In the genomic region with DNA sequence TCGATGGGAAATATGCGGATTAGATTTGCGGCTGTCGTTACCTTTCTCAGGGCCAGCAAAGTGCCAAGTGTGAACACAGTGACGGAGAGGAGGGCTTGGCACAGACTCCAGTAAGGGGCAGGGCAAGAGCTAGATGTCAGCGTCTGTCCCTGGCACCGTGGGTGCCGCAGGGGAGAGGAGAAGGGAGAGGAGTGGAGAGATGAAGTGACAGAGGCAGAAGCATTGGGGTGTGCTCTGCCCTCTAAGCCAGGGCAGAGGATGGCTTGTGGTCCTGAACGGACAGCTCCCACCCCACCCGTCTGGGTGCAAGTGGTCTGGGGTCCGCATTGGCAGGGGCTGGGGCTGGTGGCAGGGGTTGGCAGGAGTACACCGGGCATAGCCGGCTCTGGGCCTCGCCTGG, we compare ENCODE assay signal across 13 mouse cellular contexts. TPM values are rescaled to one million over a fixed set of nuclear protein-coding genes. Genes with fewer than 3 reads are reported as not detected.
A peak's percentile ranks its signal among the peaks of the same experiment; 100 is the strongest.
DNase-seq lines count a peak whose midpoint lies in the region; ATAC-seq and TF ChIP-seq lines count a peak whose summit lies in the region.
"Had no signal": no experiment of that assay in that cellular context is flagged by ENCODE, and none has a peak within 500 bp of the region (broad histone marks: within the 10 kb centered on the region; RNA-seq: fewer than 3 reads in every experiment).

No protein-coding gene starts in this region.

- peak overlapping the region; percentile 27; the same call in 1 of the 2 replicates for H3K9ac ChIP-seq in hindbrain, embryonic 12.5 days
- no peak overlapping the region for H3K9ac ChIP-seq in hindbrain, embryonic 16.5 days (ENCODE audit: low read depth, low read length)
- H3K9ac ChIP-seq in ES-E14 (ENCODE audit: insufficient read depth, low read depth, low read length, poor library complexity, severe bottlenecking): no peak overlapping the region
- no peak overlapping the region for H3K9ac ChIP-seq in embryonic facial prominence, embryonic 11.5 days (replicated peaks; ENCODE audit: low read length)
- H3K9ac ChIP-seq: forebrain, embryonic 13.5 days; limb, embryonic 15.5 days had no signal

- H3K4me2 ChIP-seq in hindbrain, embryonic 12.5 days (replicated peaks): no peak overlapping the region
- H3K4me2 ChIP-seq in hindbrain, embryonic 16.5 days (ENCODE audit: low read length): no peak overlapping the region
- H3K4me2 ChIP-seq in embryonic facial prominence, embryonic 11.5 days (ENCODE audit: low read depth, low read length): no peak overlapping the region
- H3K4me2 ChIP-seq: forebrain, embryonic 13.5 days; limb, embryonic 15.5 days; neural tube, embryonic 13.5 days had no signal

- no peak overlapping the region for H3K4me3 ChIP-seq in hindbrain, embryonic 12.5 days
- no peak overlapping the region for H3K4me3 ChIP-seq in hindbrain, embryonic 16.5 days (ENCODE audit: low read length)
- no peak overlapping the region for H3K4me3 ChIP-seq in ES-E14 (ENCODE audit: insufficient read depth in 1 of 2, low read depth in 1 of 2, low read length in 2 of 2, poor library complexity in 1 of 2, severe bottlenecking in 1 of 2)
- no peak overlapping the region for H3K4me3 ChIP-seq in embryonic facial prominence, embryonic 11.5 days (ENCODE audit: low read depth, low read length)
- H3K4me3 ChIP-seq in forebrain, embryonic 10.5 days: no peak overlapping the region
- H3K4me3 ChIP-seq: forebrain, embryonic 13.5 days; limb, embryonic 15.5 days; neural tube, embryonic 13.5 days had no signal

- H3K27ac ChIP-seq in hindbrain, embryonic 12.5 days: no peak overlapping the region
- no peak overlapping the region for H3K27ac ChIP-seq in hindbrain, embryonic 16.5 days (ENCODE audit: low read depth, low read length)
- H3K27ac ChIP-seq in ES-E14 (ENCODE audit: insufficient read depth, low read depth, low read length, poor library complexity, severe bottlenecking): no peak overlapping the region
- no peak overlapping the region for H3K27ac ChIP-seq in embryonic facial prominence, embryonic 11.5 days (replicated peaks; ENCODE audit: low read depth, low read length)
- no peak overlapping the region for H3K27ac ChIP-seq in forebrain, embryonic 10.5 days
- H3K27ac ChIP-seq: forebrain, embryonic 13.5 days; limb, embryonic 15.5 days; neural tube, embryonic 13.5 days had no signal

- peaks cover 49% of the 10 kb centered on the region for H3K27me3 ChIP-seq in hindbrain, embryonic 12.5 days
- H3K27me3 ChIP-seq in hindbrain, embryonic 16.5 days (replicated peaks; ENCODE audit: control insufficient read depth, insufficient read depth, low read length): no peaks in the 10 kb centered on the region
- H3K27me3 ChIP-seq in embryonic facial prominence, embryonic 11.5 days (ENCODE audit: control insufficient read depth, insufficient read depth, low read length): peaks cover 8% of the 10 kb centered on the region
- peaks cover 53% of the 10 kb centered on the region for H3K27me3 ChIP-seq in forebrain, embryonic 10.5 days (ENCODE audit: poor library complexity, severe bottlenecking)

- peak; percentile 21 for DNase-seq in ES-E14 (ENCODE audit: low read depth, low spot score)
- peak; percentile 64 for DNase-seq in cerebellum, adult 8-10 months
- peak; percentile 62 for DNase-seq in embryonic facial prominence, embryonic 11.5 days (ENCODE audit: low spot score)
- DNase-seq in forebrain, embryonic 10.5 days (ENCODE audit: extremely low spot score, low spot score): no peak
- no peak for DNase-seq in heart, adult 8-10 months (ENCODE audit: low spot score)
- no peak for DNase-seq in kidney, postnatal 36 days
- DNase-seq: kidney, postnatal 25 days; right cerebral cortex, postnatal 4 days had no signal

- peaks cover 19% of the 10 kb centered on the region for H3K4me1 ChIP-seq in hindbrain, embryonic 12.5 days
- H3K4me1 ChIP-seq in hindbrain, embryonic 16.5 days (ENCODE audit: control insufficient read depth, insufficient read depth, low read depth, low read length): peaks cover 7% of the 10 kb centered on the region
- H3K4me1 ChIP-seq in ES-E14 (ENCODE audit: control insufficient read depth in 2 of 2, insufficient read depth in 2 of 2, low read length in 2 of 2, poor library complexity in 1 of 2): no peaks in the 10 kb centered on the region
- H3K4me1 ChIP-seq in embryonic facial prominence, embryonic 11.5 days (ENCODE audit: control insufficient read depth, insufficient read depth, low read length): no peaks in the 10 kb centered on the region
- H3K4me1 ChIP-seq in forebrain, embryonic 10.5 days: no peaks in the 10 kb centered on the region
- H3K4me1 ChIP-seq: limb, embryonic 15.5 days had no signal

- no peaks in the 10 kb centered on the region for H3K36me3 ChIP-seq in hindbrain, embryonic 12.5 days
- H3K36me3 ChIP-seq in hindbrain, embryonic 16.5 days (ENCODE audit: control insufficient read depth, insufficient read depth, low read length): no peaks in the 10 kb centered on the region; the same call in 1 of the 2 replicates
- H3K36me3 ChIP-seq in ES-E14 (ENCODE audit: control insufficient read depth, insufficient read depth, low read length, poor library complexity, severe bottlenecking): no peaks in the 10 kb centered on the region
- no peaks in the 10 kb centered on the region for H3K36me3 ChIP-seq in embryonic facial prominence, embryonic 11.5 days (replicated peaks; ENCODE audit: control insufficient read depth, insufficient read depth, low read depth, low read length)
- H3K36me3 ChIP-seq in forebrain, embryonic 10.5 days (replicated peaks): no peaks in the 10 kb centered on the region
- H3K36me3 ChIP-seq: limb, embryonic 15.5 days had no signal

- ATAC-seq in hindbrain, embryonic 12.5 days (ENCODE audit: low FRiP score): no peak
- no peak for ATAC-seq in hindbrain, embryonic 16.5 days
- ATAC-seq in embryonic facial prominence, embryonic 11.5 days (replicated peaks; ENCODE audit: insufficient number of reproducible peaks, low FRiP score, low TSS enrichment, low read depth): no peak
- ATAC-seq: forebrain, embryonic 13.5 days had no signal

- WGBS in hindbrain, embryonic 12.5 days: 32% methylated on average over 14 of the region's 14 CpGs
- WGBS in hindbrain, embryonic 16.5 days: 22% methylated on average over 14 of the region's 14 CpGs
- WGBS in embryonic facial prominence, embryonic 11.5 days: 37% methylated on average over 14 of the region's 14 CpGs
- WGBS in forebrain, embryonic 10.5 days: 47% methylated on average over 14 of the region's 14 CpGs

- no peaks in the 10 kb centered on the region for H3K9me3 ChIP-seq in hindbrain, embryonic 12.5 days (replicated peaks)
- no peaks in the 10 kb centered on the region for H3K9me3 ChIP-seq in hindbrain, embryonic 16.5 days (ENCODE audit: control insufficient read depth, low read length)
- no peaks in the 10 kb centered on the region for H3K9me3 ChIP-seq in ES-E14 (ENCODE audit: control insufficient read depth, insufficient read depth, low read depth, low read length)
- no peaks in the 10 kb centered on the region for H3K9me3 ChIP-seq in embryonic facial prominence, embryonic 11.5 days (replicated peaks; ENCODE audit: control insufficient read depth, low read length)
- no peaks in the 10 kb centered on the region for H3K9me3 ChIP-seq in forebrain, embryonic 10.5 days
- H3K9me3 ChIP-seq: forebrain, embryonic 13.5 days; limb, embryonic 15.5 days; neural tube, embryonic 13.5 days had no signal

- in situ Hi-C loops in ES-E14 (cut with MboI; ENCODE audit: low sequenced_read_pairs in 2 of 2, unreplicated experiment in 2 of 2): loop anchor here in 1 of 2 experiments (10.0 kb wide), 1 partner anchor 495 kb away; the partner anchor contains the start of gene Cbx8

TF ChIP-seq in ES-E14, 5 proteins besides CTCF, POLR2A, EP300 and RAD21:
- TF ChIP-seq MAFK (IDR thresholded peaks at IDR 0.05; ENCODE audit: insufficient read depth, low read depth, low read length) (no peak), ZC3H11A (IDR thresholded peaks at IDR 0.05; ENCODE audit: borderline replicate concordance, low read depth, low read length) (no peak), HCFC1 (IDR thresholded peaks at IDR 0.05; ENCODE audit: borderline replicate concordance, insufficient read depth, low read length) (no peak), CHD2 (IDR thresholded peaks at IDR 0.05; ENCODE audit: low read depth, low read length) (no peak), ZNF384 (IDR thresholded peaks at IDR 0.05; ENCODE audit: low read depth, low read length) (no peak)

RNA-seq across cellular contexts. Expression of gene Nptx1, which starts 7.6 kb away (rescaled TPM):
- 14.8 and 15.2 TPM in 2 replicates for polyA plus RNA-seq in hindbrain, embryonic 12.5 days (2016; fragmentation: Nextera tagmentation; extraction: Ambion mirVana)
- polyA plus RNA-seq in hindbrain, embryonic 16.5 days (2015; fragmentation: Nextera tagmentation; extraction: Ambion mirVana): 15.6 and 22.4 TPM in 2 replicates
- 0.79 and 0.80 TPM in 2 replicates for total RNA-seq in ES-E14 (2012; rRNA removed)
- 1.8 and 2.2 TPM in 2 replicates for polyA plus RNA-seq in embryonic facial prominence, embryonic 11.5 days (2014; fragmentation: Nextera tagmentation; extraction: Ambion mirVana)
- polyA plus RNA-seq in forebrain, embryonic 10.5 days (2016; fragmentation: Nextera tagmentation; extraction: Ambion mirVana): 1.4 and 1.7 TPM in 2 replicates
- under 1 TPM; 0.09 to 0.24 (median 0.16) TPM for total RNA-seq in heart, adult 8-10 months (2022)

RNA-seq across cellular contexts. Expression of gene Endov, which starts 48.8 kb away (rescaled TPM):
- polyA plus RNA-seq in hindbrain, embryonic 12.5 days (2016; fragmentation: Nextera tagmentation; extraction: Ambion mirVana): 22.2 and 24.9 TPM in 2 replicates
- polyA plus RNA-seq in hindbrain, embryonic 16.5 days (2015; fragmentation: Nextera tagmentation; extraction: Ambion mirVana): 15.1 and 17.1 TPM in 2 replicates
- total RNA-seq in ES-E14 (2012; rRNA removed): 10.0 and 13.5 TPM in 2 replicates
- 12.4 and 12.7 TPM in 2 replicates for polyA plus RNA-seq in embryonic facial prominence, embryonic 11.5 days (2014; fragmentation: Nextera tagmentation; extraction: Ambion mirVana)
- polyA plus RNA-seq in forebrain, embryonic 10.5 days (2016; fragmentation: Nextera tagmentation; extraction: Ambion mirVana): 24.0 and 24.5 TPM in 2 replicates
- 10 to 100 TPM in 1 of 4 experiments, 1 to 10 TPM in 3; 7.2 to 13.2 (median 7.9) TPM for total RNA-seq in heart, adult 8-10 months (2022)

Comparison
In these comparisons a context has a peak if more than half of its experiments do, and no peak if none do; other contexts are left out.
1. DNase-seq: peak in ES-E14 (single experiment), cerebellum, adult 8-10 months (single experiment) and embryonic facial prominence, embryonic 11.5 days (single experiment); none in forebrain, embryonic 10.5 days (single experiment), heart, adult 8-10 months (single experiment) and kidney, postnatal 36 days (0 of 2).